Mouse (Mus musculus): ENCODE results near the gene Rab1b.

GRCm38 (mm10) chr19:5118384-5118698, 11.5 kb upstream of the Rab1b start, which contains the start of gene Klc2:
- TF ChIP-seq TAL1 (conservative IDR thresholded peaks at IDR 0.05; ENCODE audit: low read depth, low read length) (no peak), CTCF (IDR thresholded peaks at IDR 0.05; ENCODE audit: low read depth, low read length) (no peak)

All from G1E (cell line).